19 mouse cellular contexts compared by ENCODE assay signal in the genomic region with DNA sequence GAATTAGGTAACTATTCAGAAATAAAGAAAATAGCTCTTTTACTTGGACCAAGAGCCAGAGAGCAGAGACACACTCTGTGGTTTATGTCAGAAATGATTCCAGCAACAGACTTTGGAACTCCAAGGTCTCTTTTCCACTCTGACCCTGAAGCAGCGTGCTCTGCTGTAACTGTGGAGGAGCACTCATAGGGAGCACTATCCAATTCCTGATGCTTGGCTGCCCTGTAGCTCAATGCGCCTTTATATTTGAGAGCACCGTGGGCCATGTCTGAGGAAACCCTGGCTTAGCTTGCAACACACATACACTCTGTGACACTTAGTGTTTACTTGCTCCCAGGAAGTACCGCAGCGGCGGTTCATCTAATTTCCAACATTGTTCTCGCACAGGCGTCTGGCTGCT.
DNase-seq lines count a peak whose midpoint lies in the region; ATAC-seq lines count a peak whose summit lies in the region.
"Had no signal": no experiment of that assay in that cellular context is flagged by ENCODE, and none has a peak within 500 bp of the region (broad histone marks: within the 10 kb centered on the region; RNA-seq: fewer than 3 reads in every experiment).

No protein-coding gene starts in this region.

- H3K27me3 ChIP-seq in heart, embryonic 10.5 days (ENCODE audit: insufficient read depth, poor library complexity, severe bottlenecking), result no peaks in the 10 kb centered on the region
- no peaks in the 10 kb centered on the region for H3K27me3 ChIP-seq in lung, embryonic 16.5 days (ENCODE audit: control insufficient read depth, insufficient read depth, low read depth, low read length)
- H3K27me3 ChIP-seq: heart, embryonic 15.5 days; intestine, embryonic 15.5 days; limb, embryonic 12.5 days; neural tube, embryonic 13.5 days had no signal

- DNase-seq in heart, embryonic 10.5 days (ENCODE audit: low spot score), result no peak
- DNase-seq in heart, adult 8-10 months (ENCODE audit: low spot score), result no peak
- DNase-seq in lung, postnatal 25 days (ENCODE audit: low spot score), result no peak
- peak; percentile 35 for DNase-seq in ZHBTc4 (ENCODE audit: low read depth, low spot score)
- no peak for DNase-seq in neural tube, embryonic 10.5 days (ENCODE audit: extremely low spot score, low spot score)
- DNase-seq: cerebellum, postnatal 14 days; layer of hippocampus, postnatal 36 days; right cerebral cortex, postnatal 14 days; thymus, postnatal 14 days had no signal

- no peaks in the 10 kb centered on the region for H3K36me3 ChIP-seq in heart, embryonic 10.5 days
- no peaks in the 10 kb centered on the region for H3K36me3 ChIP-seq in lung, embryonic 16.5 days (ENCODE audit: control insufficient read depth, insufficient read depth, low read length)
- H3K36me3 ChIP-seq: G1E; heart, embryonic 15.5 days; intestine, embryonic 15.5 days; limb, embryonic 12.5 days; neural tube, embryonic 13.5 days had no signal

- ATAC-seq in lung, embryonic 16.5 days (ENCODE audit: low read depth), result peak; percentile 12; the same call in 1 of the 2 replicates
- ATAC-seq: forebrain, embryonic 14.5 days; intestine, embryonic 15.5 days had no signal

- WGBS in heart, embryonic 10.5 days, result 83% methylated on average over 8 of the region's 8 CpGs
- WGBS in lung, embryonic 16.5 days, result 58% methylated on average over 8 of the region's 8 CpGs

- H3K9ac ChIP-seq in lung, embryonic 16.5 days (ENCODE audit: low read length), result no peak overlapping the region
- H3K9ac ChIP-seq: hindbrain, embryonic 14.5 days; intestine, embryonic 15.5 days; limb, embryonic 12.5 days; neural tube, embryonic 13.5 days had no signal

- no peak overlapping the region for H3K4me3 ChIP-seq in heart, embryonic 10.5 days
- H3K4me3 ChIP-seq in lung, embryonic 16.5 days (ENCODE audit: low read length), result no peak overlapping the region
- H3K4me3 ChIP-seq in brown adipose tissue, adult 24 weeks (ENCODE audit: insufficient read depth, low read depth, low read length), result peak overlapping the region; percentile 74
- H3K4me3 ChIP-seq: erythroblast, embryonic 14.5 days; heart, embryonic 15.5 days; intestine, embryonic 15.5 days; limb, embryonic 12.5 days; neural tube, embryonic 13.5 days had no signal

- H3K27ac ChIP-seq in heart, embryonic 10.5 days, result peak overlapping the region; percentile 62; the same call in 1 of the 2 replicates
- H3K27ac ChIP-seq in lung, embryonic 16.5 days (ENCODE audit: low read length), result no peak overlapping the region
- peak overlapping the region; percentile 95 for H3K27ac ChIP-seq in brown adipose tissue, adult 24 weeks (replicated peaks; ENCODE audit: low read depth, low read length)
- H3K27ac ChIP-seq: heart, embryonic 15.5 days; hindbrain, embryonic 14.5 days; intestine, embryonic 15.5 days; limb, embryonic 12.5 days; neural tube, embryonic 13.5 days had no signal

- H3K9me3 ChIP-seq in heart, embryonic 10.5 days, result no peaks in the 10 kb centered on the region
- no peaks in the 10 kb centered on the region for H3K9me3 ChIP-seq in lung, embryonic 16.5 days (ENCODE audit: control insufficient read depth, low read length)
- H3K9me3 ChIP-seq: G1E; heart, embryonic 15.5 days; intestine, embryonic 15.5 days; limb, embryonic 12.5 days; neural tube, embryonic 13.5 days had no signal

- peaks cover 62% of the 10 kb centered on the region for H3K4me1 ChIP-seq in heart, embryonic 10.5 days
- H3K4me1 ChIP-seq in lung, embryonic 16.5 days (replicated peaks; ENCODE audit: control insufficient read depth, insufficient read depth, low read length), result peaks cover 14% of the 10 kb centered on the region
- peaks cover 13% of the 10 kb centered on the region for H3K4me1 ChIP-seq in brown adipose tissue, adult 24 weeks (ENCODE audit: control insufficient read depth, insufficient read depth, insufficient read length, low read length)

- H3K4me2 ChIP-seq in lung, embryonic 16.5 days (ENCODE audit: low read depth, low read length), result no peak overlapping the region
- H3K4me2 ChIP-seq: heart, embryonic 15.5 days; hindbrain, embryonic 14.5 days; intestine, embryonic 15.5 days; limb, embryonic 12.5 days; neural tube, embryonic 13.5 days had no signal
